Mouse (Mus musculus) frontal cortex, adult 2 months (tissue): ENCODE results near the gene Chrne. TPM values are rescaled to one million over a fixed set of nuclear protein-coding genes. Genes with fewer than 3 reads are reported as not detected.
A peak's percentile ranks its signal among the peaks of the same experiment; 100 is the strongest.

Source experiments
- DNase-seq, 2 experiments: peaks; one replicate each; pipeline ENCODE4 v3.0.0; 2022; ENCODE audit warnings: low spot score in 1 of 2; ENCODE audit errors: extremely low spot score in 1 of 2
- polyA plus RNA-seq: library from polyadenylated mRNA; depleted of rRNA; stranded (reverse); fragments of >200 nt; gene quantifications from 2 replicates; pipeline ENCODE4 v1.2.3, GENCODE M21; 2012

Chrne gene
- polyA plus RNA-seq, 1 experiment = 0.30 TPM

DNA sequence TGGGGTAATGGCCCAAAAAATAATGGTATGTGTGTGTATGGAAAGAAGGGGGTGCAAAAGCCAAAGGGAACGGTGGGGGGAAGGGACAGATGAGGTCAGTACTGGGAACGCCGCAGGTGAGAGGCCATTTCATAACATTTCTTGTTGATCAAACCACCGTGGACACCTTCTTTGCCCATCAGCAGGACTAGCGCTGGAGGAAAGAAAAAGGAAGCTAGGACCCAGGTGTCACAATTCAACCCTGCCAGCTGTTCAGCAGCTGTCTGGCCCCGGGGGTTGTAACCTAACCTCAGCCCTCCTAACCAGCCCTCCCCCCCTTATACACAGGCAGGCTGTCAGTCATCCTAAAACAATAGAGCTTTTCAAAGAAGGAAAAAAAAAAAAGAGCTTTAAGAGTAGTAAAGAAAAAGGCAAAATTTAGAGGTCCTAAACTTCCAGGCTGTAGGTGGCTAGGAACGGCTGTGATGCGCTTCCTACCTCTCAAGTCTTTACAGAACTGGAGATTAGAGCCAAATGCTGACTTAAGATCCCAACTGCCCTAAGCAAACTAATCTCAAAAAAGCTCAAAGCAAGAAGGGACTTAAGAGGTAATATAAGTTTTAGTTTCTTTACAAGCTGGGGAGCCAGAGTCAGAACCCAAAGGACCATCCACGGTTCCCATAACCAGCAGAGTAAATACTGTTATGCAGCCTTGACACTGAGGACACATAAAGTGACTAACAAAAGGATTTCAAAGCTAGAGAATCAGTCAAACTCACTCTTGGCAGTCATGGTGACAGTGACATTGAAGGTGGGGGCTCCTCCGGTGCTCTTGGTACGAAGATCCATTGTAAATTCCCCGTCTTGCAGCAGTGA, 33.2 kb upstream of the Chrne start:
- no peak for DNase-seq

GRCm38 (mm10) chr11:70651391-70651790, 32.4 kb upstream of the Chrne start:
- no peak for DNase-seq

DNA sequence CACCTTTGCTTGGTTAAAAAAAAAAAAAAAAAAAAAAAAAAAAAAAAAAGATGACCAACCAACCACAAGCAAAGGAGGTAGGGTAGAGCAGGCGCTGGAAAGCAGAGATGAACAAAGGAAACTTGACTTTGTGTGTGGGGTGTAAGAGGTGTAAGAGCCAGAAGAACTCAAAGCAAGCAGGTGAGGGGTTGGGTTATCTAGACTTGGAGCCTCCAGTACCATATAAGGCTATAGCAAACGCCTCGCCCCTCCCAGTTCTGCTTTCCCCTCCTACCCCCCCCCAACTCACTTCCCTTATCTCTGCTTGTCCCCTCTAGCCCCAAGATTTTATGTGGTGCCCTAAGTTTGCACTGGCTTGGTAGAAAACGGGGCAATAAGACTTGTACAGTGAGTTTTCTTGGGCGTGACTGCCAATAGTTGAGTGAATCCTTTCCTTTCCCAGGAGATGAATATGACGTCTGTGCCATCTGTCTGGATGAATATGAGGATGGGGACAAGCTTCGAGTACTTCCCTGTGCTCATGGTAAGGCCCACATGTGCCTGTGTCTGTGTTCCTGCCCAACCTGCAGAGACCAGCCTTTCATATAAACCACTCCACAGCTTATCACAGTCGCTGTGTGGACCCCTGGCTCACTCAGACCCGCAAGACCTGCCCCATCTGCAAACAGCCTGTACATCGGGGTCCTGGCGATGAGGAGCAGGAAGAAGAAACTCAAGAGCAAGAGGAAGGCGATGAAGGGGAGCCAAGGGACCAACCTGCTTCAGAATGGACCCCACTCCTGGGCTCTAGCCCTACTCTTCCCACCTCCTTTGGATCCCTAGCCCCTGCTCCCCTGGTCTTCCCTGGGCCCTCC, 31.5 kb upstream of the Chrne start:
- DNase-seq = no peak

DNA sequence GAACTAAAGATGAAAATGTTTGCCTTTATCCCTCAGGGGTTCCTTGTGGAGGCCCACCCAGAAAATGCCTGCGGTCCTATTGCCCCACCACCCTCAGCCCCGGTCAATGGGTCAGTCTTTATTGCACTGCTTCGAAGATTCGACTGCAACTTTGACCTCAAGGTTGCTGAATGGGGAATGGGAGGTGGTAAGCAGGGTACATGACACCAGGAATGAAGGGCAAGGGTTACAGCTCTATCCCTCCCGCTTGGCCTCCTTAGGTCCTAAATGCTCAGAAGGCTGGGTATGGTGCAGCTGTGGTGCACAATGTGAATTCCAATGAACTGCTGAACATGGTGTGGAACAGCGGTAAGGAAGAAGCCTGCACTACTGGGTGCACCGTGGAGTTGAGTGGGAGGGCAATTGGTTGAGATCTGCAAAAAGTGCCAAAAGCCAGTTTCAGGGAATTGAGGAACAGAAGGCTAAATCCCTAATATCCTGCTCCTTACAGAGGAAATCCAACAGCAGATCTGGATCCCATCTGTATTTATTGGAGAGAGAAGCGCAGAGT, 30.2 kb upstream of the Chrne start:
- DNase-seq = no peak

DNA sequence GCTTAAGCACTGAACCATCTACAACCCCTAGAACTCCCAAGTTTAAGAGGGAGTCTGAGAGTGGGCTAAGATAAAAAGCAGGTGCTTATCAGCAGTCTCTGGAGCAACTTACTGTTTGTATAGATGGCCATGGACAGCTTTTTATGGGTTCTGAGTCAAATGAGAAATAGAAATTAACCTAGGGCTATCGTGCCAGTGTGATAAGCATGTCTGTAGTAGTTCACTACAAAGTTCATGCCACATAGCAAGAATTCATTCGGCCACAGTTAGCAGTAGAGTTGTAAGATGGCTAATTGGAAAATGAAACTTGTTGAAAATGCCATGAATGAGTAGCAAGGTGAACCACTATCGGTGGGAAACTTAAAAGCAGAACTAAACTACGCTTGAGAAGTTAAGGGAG, 29.5 kb upstream of the Chrne start:
- DNase-seq = no peak

- no peak for DNase-seq
Measured at GRCm38 (mm10) chr11:70647716-70648420, 28.9 kb upstream of the Chrne start.

GRCm38 (mm10) chr11:70646691-70647650, 28.0 kb upstream of the Chrne start, which contains the start of the genes Rnf167 and Slc25a11:
TSS of gene Rnf167 (plus strand) at chr11:70647235.
TSS of gene Slc25a11 (minus strand) at chr11:70647479.
- DNase-seq = peak; percentile 95 to 98

DNA sequence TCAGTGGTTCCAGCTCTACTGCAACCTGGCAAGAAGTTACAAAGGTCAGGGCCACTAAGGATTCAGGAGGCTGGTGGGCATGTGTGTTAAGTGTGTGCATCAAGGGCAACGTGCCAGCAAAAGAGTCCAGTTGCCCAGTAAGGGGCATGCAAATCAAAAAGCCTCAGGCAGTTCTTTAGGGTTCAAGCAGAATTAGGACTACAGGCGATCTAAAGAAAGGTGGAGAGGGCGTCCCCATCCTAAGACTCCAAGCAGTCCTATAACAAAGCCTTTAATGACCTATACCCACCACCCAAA, 27.2 kb upstream of the Chrne start:
- no peak for DNase-seq

DNA sequence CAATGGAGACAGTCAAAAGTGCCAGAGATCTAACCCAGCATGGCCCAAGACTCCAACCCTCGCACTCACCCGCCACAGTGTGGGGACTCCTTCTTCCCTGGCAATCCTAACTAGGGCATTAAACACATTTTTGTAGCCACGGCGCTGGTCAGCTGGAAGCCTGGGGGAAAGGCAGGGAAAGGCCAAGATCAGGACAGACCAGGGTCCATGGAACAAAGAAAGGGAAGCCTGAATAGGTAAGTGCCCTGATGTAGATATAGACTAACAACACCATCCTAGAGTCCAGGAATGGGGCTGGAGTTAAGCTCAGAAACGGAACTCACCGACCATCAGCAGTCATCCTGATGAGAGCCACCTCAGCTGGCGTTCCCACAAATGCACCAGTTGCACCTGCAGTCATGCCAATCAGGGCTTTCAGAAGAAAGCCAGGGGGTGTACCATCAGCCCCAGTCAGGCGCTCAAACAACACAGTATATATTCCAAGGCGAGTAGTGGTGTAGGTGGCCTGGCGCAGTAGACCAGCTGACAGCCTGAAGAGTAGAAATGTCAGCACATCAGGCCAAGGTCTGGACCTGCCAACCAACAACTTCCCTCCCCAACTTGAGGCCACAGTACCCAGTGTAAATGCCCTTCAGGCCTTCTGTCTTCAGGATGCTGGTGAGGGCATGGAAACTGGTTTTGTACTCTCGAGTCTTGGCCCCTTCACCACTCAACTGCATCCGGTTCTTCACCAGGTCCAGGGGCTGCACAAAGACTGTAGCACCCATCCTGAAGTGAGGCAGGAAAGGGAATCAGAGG, 26.6 kb upstream of the Chrne start:
- no peak for DNase-seq

DNA sequence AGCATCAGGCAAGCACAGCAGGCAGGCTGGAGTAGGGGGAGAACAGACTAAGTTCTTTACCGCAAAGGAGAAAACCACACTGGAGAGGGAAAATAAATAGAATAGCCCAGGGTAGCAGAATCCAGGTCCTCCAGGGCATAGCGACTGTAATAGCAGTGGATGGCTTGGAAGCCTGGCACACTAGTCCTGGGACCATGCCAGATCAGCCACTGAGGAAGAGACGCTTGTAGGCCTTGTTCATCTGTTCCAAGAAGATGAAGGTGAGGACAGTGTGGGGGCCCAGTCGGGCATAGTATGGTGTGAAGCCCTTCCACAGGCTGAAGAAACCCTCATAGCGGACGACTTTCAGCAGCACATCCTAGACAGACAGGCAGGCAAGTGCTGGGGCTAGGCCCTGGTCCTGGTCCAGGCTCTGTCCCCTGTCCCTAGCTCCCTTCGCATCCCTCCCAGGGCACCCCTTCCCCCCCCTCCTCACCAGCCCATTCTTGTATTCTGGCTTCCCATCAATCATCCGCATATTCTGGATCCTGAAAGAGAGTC, 25.6 kb upstream of the Chrne start:
- DNase-seq = no peak

DNA sequence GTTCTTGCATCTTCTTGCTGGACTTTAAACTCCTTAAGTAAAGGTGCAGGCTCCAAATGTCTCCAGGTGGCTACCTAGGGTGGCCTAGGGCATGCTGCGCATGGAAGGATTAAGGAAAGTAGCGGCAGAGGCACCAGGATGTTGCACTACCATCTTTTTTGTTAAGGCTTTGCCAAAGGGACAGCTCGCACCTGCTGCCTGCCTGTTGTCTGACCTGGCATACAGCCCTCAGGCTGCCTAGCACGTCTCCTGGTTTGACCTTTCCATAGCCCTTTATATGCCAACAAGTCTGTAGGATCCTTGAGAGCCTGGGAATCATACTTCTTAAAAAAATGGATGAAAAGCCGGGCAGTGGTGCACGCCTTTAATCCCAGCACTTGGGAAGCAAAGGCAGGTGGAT, 24.0 kb upstream of the Chrne start:
- no peak for DNase-seq

DNA sequence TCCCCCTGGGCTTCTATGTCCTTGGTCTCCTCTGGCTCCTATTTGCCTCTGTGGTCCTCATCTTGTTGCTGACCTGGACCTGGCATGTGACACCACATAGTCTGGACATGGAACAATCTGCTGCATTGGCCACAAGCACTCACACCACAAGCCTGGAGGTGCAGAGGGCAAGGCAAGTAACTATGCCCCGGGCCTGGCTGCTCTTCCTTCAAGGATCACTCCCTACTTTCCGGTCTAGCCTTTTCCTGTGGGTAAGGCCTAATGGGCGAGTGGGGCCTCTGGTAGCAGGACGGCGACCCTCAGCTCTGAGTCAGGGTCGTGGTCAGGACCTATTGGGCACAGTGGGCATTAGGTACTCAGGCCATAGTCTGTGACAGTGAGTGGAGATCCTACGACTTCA, 22.2 kb upstream of the Chrne start:
- no peak for DNase-seq

- no peak for DNase-seq
Measured at GRCm38 (mm10) chr11:70639976-70640375, 21.0 kb upstream of the Chrne start.

GRCm38 (mm10) chr11:70638714-70639278, 19.8 kb upstream of the Chrne start, which contains the start of gene Gp1ba:
TSS of gene Gp1ba (plus strand) at chr11:70639122.
- DNase-seq = no peak

DNA sequence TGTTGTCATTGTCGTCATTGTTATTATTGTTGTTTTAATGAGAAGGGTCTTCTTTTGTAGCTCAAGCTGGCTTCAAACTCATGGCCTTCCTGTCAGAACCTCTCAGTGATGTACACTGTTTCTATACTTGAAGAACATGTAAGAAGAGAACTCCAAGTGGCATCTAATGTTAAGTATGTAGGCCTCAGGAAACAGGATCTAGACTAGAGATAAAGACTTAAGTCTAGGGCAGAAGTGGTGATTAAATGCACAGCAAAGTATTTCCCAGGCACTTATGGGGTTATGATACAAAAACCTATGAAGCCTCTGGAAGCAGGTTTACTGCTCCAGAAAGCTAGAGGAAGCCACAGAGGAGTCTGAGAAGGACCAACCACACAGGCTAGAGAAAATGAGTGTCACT, 19.3 kb upstream of the Chrne start:
- no peak for DNase-seq

DNA sequence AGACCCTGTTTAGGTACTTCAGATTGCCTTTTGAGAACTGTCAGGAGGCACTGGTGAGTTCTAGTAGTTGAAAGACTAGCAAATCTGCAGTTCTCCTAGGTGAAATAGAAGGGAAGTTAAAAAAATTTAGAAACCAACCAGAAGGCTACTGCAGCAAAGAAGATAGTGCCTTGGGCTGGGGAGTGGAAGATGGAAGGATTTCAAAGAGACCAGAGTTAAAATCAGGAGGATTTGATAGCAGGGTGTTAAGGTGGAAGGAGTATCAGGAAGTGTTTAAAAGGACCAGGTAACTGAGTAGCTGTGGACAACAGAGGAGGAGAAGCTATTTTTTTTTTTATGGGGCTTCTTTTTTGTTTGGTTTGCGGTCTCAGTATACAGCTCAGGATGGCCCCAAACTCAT, 18.7 kb upstream of the Chrne start:
- no peak for DNase-seq

GRCm38 (mm10) chr11:70635601-70636000, 16.6 kb upstream of the Chrne start:
- no peak for DNase-seq

DNA sequence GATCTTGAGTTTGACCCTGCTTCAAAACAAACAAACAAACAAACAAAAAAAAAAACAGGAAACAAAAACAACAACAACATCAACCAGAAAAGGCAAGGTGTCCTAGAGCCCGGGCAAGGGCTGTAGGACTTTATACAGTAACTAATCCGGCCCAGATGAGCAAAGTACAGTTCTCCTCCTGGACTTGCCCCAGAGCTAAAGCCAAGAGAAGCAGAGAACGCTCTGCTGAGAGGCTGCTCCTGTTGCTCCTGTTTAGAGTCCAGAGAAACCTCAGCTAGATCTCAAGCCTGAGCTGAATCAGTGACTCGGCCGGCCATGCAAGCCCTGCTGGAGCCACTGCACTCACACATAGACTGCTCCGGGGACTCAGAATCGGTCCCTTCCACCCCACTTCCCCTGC, 11.1 kb upstream of the Chrne start:
- DNase-seq = no peak
